Mouse (Mus musculus) CH12.LX (cell line): ENCODE results near the gene Ttc39b.

Experiments used
- TBP ChIP-seq: conservative IDR thresholded peaks from 2 replicates; pipeline ENCODE4 v1.6.1; 2011; ENCODE audit warnings: low read depth, low read length, improper control_type of control experiment
- USF1 ChIP-seq: IDR thresholded peaks from 2 replicates; pipeline ENCODE4 v1.6.1; 2014; ENCODE audit warnings: low read depth, mild to moderate bottlenecking, inconsistent platforms, low read length, improper control_type of control experiment

DNA sequence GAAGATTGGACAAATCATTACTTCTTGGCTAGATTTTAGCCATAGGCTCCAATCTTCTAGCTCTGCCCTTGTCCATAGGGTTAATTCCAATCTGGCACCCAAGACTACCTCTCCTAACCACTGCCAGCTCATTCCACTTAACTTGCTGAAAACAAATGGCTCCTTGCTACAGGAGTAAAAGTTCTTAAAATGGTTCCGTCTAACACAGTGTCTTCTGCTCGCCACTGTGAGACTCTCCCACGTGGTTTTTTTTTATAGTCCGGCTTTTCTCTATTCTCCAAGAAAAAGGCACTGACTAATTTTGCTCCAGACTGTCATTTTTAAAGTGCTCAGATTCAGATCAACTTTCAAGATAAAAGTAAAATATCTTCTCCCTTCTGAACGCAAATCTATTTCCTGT is 104.8 kb downstream of the Ttc39b start:
- TF ChIP-seq TBP: no peak
- TF ChIP-seq USF1: no peak
